Mouse (Mus musculus) CH12.LX (cell line): ENCODE data around the gene Agfg2. TPM values are rescaled to one million over a fixed set of nuclear protein-coding genes. Genes with fewer than 3 reads are reported as not detected.
"Not testable (repeated sequence)": the region's sequence is repeated elsewhere in the genome, so short reads cannot be mapped to it uniquely, and the experiment has no call there.

Experiments used
- DNase-seq: peaks from one replicate; pipeline ENCODE4 v3.0.0-alpha.2; 2013; ENCODE audit errors: extremely low read depth
- H3K27ac ChIP-seq: 2 replicates; pipeline ENCODE4 v1.5.1; 2012; ENCODE audit warnings: low read depth, mild to moderate bottlenecking, control low read depth, moderate library complexity; ENCODE audit not compliant: insufficient read depth
- H3K27me3 ChIP-seq: replicated peaks from 2 replicates; pipeline ENCODE3; 2012; ENCODE audit warnings: inconsistent platforms
- H3K36me3 ChIP-seq, 2 experiments: replicated peaks in 1 of 2; 2 replicates each; pipeline versions ENCODE3 to v1.6.1; 2012; ENCODE audit warnings: inconsistent platforms in 1 of 2, low read length in 1 of 2, mild to moderate bottlenecking in 1 of 2, mixed read lengths in 1 of 2, moderate library complexity in 1 of 2; ENCODE audit not compliant: control insufficient read depth in 1 of 2, insufficient read depth in 1 of 2
- H3K4me1 ChIP-seq, 2 experiments: 2 replicates each; pipeline ENCODE4 v1.6.1; 2012; ENCODE audit warnings: inconsistent platforms in 1 of 2, moderate library complexity in 1 of 2; ENCODE audit not compliant: insufficient read depth in 2 of 2, control insufficient read depth in 1 of 2
- H3K4me2 ChIP-seq: 2 replicates; pipeline ENCODE4 v1.6.1; 2012; ENCODE audit warnings: low read depth, mild to moderate bottlenecking, control low read depth; ENCODE audit not compliant: poor library complexity, insufficient read depth, severe bottlenecking
- H3K4me3 ChIP-seq, 3 experiments: fragments of 150-350 bp in 1 of 3; sonication (generic) in 1 of 3; replicated peaks in 1 of 3; 2 replicates each; pipeline versions ENCODE3 to v1.5.1; 2011 to 2012; ENCODE audit warnings: low read depth in 2 of 3, low read length in 2 of 3, mild to moderate bottlenecking in 2 of 3, moderate library complexity in 2 of 3, control low read depth in 1 of 3, improper control_type of control experiment in 1 of 3, inconsistent platforms in 1 of 3, mixed read lengths in 1 of 3; ENCODE audit not compliant: poor library complexity in 1 of 3
- H3K79me2 ChIP-seq: replicated peaks from 2 replicates; pipeline ENCODE4 v1.6.1; 2012; ENCODE audit warnings: mild to moderate bottlenecking, moderate library complexity; ENCODE audit not compliant: control insufficient read depth, poor library complexity, insufficient read depth, severe bottlenecking; ENCODE audit errors: extremely low read depth
- H3K9ac ChIP-seq: 2 replicates; pipeline ENCODE4 v1.6.1; 2012; ENCODE audit warnings: low read depth, mild to moderate bottlenecking, control low read depth, moderate library complexity; ENCODE audit not compliant: insufficient read depth
- H3K9me3 ChIP-seq: replicated peaks from 2 replicates; pipeline ENCODE3; 2012; ENCODE audit warnings: low read length, inconsistent platforms, mixed read lengths
- BHLHE40 ChIP-seq: IDR thresholded peaks from 2 replicates; pipeline ENCODE4 v1.6.1; 2011; ENCODE audit warnings: mild to moderate bottlenecking, low read depth, low read length, improper control_type of control experiment
- CHD1 ChIP-seq: IDR thresholded peaks from 2 replicates; pipeline ENCODE4 v1.6.1; 2012; ENCODE audit warnings: low read depth, low read length, improper control_type of control experiment, inconsistent platforms
- CHD2 ChIP-seq: IDR thresholded peaks from 2 replicates; pipeline ENCODE4 v1.6.1; 2011; ENCODE audit warnings: low read length, improper control_type of control experiment
- ELF1 ChIP-seq: IDR thresholded peaks from 2 replicates; pipeline ENCODE4 v1.6.1; 2014; ENCODE audit warnings: low read depth, mild to moderate bottlenecking, inconsistent platforms, low read length, improper control_type of control experiment
- EP300 ChIP-seq: IDR thresholded peaks from 2 replicates; pipeline ENCODE4 v1.6.1; 2011; ENCODE audit warnings: low read length, improper control_type of control experiment
- ETS1 ChIP-seq: conservative IDR thresholded peaks from 2 replicates; pipeline ENCODE4 v1.6.1; 2012; ENCODE audit warnings: low read depth, mild to moderate bottlenecking, inconsistent platforms, low read length, improper control_type of control experiment, moderate library complexity
- GABPA ChIP-seq: IDR thresholded peaks from 2 replicates; pipeline ENCODE4 v1.6.1; 2012; ENCODE audit warnings: low read depth, low read length, improper control_type of control experiment, inconsistent platforms; ENCODE audit not compliant: insufficient replicate concordance
- HCFC1 ChIP-seq: IDR thresholded peaks from 2 replicates; pipeline ENCODE4 v1.6.1; 2012; ENCODE audit warnings: low read depth, mild to moderate bottlenecking, inconsistent platforms, low read length, improper control_type of control experiment
- IRF4 ChIP-seq: IDR thresholded peaks from 2 replicates; pipeline ENCODE4 v1.6.1; 2014; ENCODE audit warnings: low read depth, mild to moderate bottlenecking, inconsistent platforms, low read length, improper control_type of control experiment
- KAT2A ChIP-seq: IDR thresholded peaks from 2 replicates; pipeline ENCODE4 v1.6.1; 2012; ENCODE audit warnings: low read length, improper control_type of control experiment, inconsistent platforms; ENCODE audit not compliant: insufficient replicate concordance
- MEF2A ChIP-seq: IDR thresholded peaks from 2 replicates; pipeline ENCODE4 v1.6.1; 2014; ENCODE audit warnings: low read depth, mild to moderate bottlenecking, inconsistent platforms, low read length, improper control_type of control experiment, borderline replicate concordance
- MXI1 ChIP-seq: IDR thresholded peaks from 2 replicates; pipeline ENCODE4 v1.6.1; 2011; ENCODE audit warnings: mild to moderate bottlenecking, low read depth, low read length, improper control_type of control experiment
- NRF1 ChIP-seq: IDR thresholded peaks from 2 replicates; pipeline ENCODE4 v1.6.1; 2014; ENCODE audit warnings: low read depth, mild to moderate bottlenecking, inconsistent platforms, low read length, improper control_type of control experiment, moderate library complexity
- POLR2A ChIP-seq: IDR thresholded peaks from 2 replicates; pipeline ENCODE4 v1.6.1; 2011; ENCODE audit warnings: low read depth, mild to moderate bottlenecking, improper control_type of control experiment, low read length
- POLR2AphosphoS2 ChIP-seq: IDR thresholded peaks from 2 replicates; pipeline ENCODE4 v1.6.1; 2011; ENCODE audit warnings: low read depth, low read length, improper control_type of control experiment
- RCOR1 ChIP-seq: conservative IDR thresholded peaks from 2 replicates; pipeline ENCODE4 v1.6.1; 2012; ENCODE audit warnings: low read depth, mild to moderate bottlenecking, inconsistent platforms, low read length, improper control_type of control experiment
- TCF12 ChIP-seq: IDR thresholded peaks from 2 replicates; pipeline ENCODE4 v1.6.1; 2014; ENCODE audit warnings: low read depth, mild to moderate bottlenecking, inconsistent platforms, low read length, improper control_type of control experiment
- ZMIZ1 ChIP-seq: IDR thresholded peaks from 2 replicates; pipeline ENCODE4 v1.6.1; 2012; ENCODE audit warnings: low read depth, mild to moderate bottlenecking, inconsistent platforms, low read length, improper control_type of control experiment
- ZNF384 ChIP-seq: IDR thresholded peaks from 2 replicates; pipeline ENCODE4 v1.6.1; 2012; ENCODE audit warnings: low read depth, low read length, improper control_type of control experiment, inconsistent platforms
- dilution Hi-C: fragments of 300-500 bp; cut with MboI; formaldehyde crosslinking; loops from 2 replicates; pipeline ENCODE4 v1.14.3; 2020; ENCODE audit warnings: low sequenced_read_pairs; ENCODE audit not compliant: extremely low pct_unique_long_range_greater_than_20kb, extremely low pct_ligation_motif_present
- in situ Hi-C: fragments of 300-500 bp; cut with MboI; formaldehyde crosslinking; loops from 3 replicates; pipeline ENCODE4 v1.14.3; 2019; ENCODE audit warnings: low sequenced_read_pairs, low pct_ligation_motif_present, low pct_unique_long_range_greater_than_20kb, mixed read lengths
- polyA plus RNA-seq: library from polyadenylated mRNA; unstranded; fragments of >175 nt; gene quantifications from 2 replicates; pipeline ENCODE4 v1.2.1, GENCODE M21; 2012; ENCODE audit warnings: low read depth; ENCODE audit not compliant: insufficient read length
- total RNA-seq, 2 experiments: library from RNA; depleted of rRNA; stranded (reverse); fragments of 300-350 nt in 1 of 2; fragments of >200 nt in 1 of 2; gene quantifications; 2 replicates each; pipeline ENCODE4 v1.2.3; 2012 to 2014

Gene Agfg2
- total and polyA plus RNA-seq, 3 experiments: 8.7 to 16.7 (median 13.4) TPM

GRCm38 (mm10) chr5:137723840-137724239 is 39.3 kb upstream of the Agfg2 start:
- H3K79me2 ChIP-seq: no peaks in the 10 kb centered on the region
- H3K4me3 ChIP-seq: no peak overlapping the region
- no peaks in the 10 kb centered on the region for H3K36me3 ChIP-seq
- in situ Hi-C loops: no loop called here
- no peak overlapping the region for H3K27ac ChIP-seq
- dilution Hi-C loops: no loop called here
- H3K4me1 ChIP-seq: peaks cover 16 to 38% of the 10 kb centered on the region in 2 experiments
- 0 out of 2 replicates have a peak overlapping the region, but pooled peaks have one; percentile 10 for H3K4me2 ChIP-seq
- no peaks in the 10 kb centered on the region for H3K27me3 ChIP-seq
- no peaks in the 10 kb centered on the region for H3K9me3 ChIP-seq
- no peak for DNase-seq
- TF ChIP-seq BHLHE40: peak; percentile 75
- TF ChIP-seq TCF12: no peak
- no peak for TF ChIP-seq ZMIZ1
- TF ChIP-seq IRF4: peak; percentile 57; the same call in 1 of the 2 replicates
- no peak for TF ChIP-seq MXI1
- no peak for TF ChIP-seq MEF2A
- peak; percentile 76 for TF ChIP-seq ZNF384
- TF ChIP-seq POLR2AphosphoS2: no peak
- no peak for TF ChIP-seq POLR2A
- no peak for TF ChIP-seq NRF1
- 0 out of 2 replicates have a peak, but pooled peaks have one; percentile 5 for TF ChIP-seq ETS1
- no peak for TF ChIP-seq CHD1
- TF ChIP-seq RCOR1: no peak
- no peak for TF ChIP-seq HCFC1
- TF ChIP-seq KAT2A: no peak
- no peak for TF ChIP-seq GABPA
- TF ChIP-seq EP300: peak; percentile 87
- H3K9ac ChIP-seq: no peak overlapping the region

DNA sequence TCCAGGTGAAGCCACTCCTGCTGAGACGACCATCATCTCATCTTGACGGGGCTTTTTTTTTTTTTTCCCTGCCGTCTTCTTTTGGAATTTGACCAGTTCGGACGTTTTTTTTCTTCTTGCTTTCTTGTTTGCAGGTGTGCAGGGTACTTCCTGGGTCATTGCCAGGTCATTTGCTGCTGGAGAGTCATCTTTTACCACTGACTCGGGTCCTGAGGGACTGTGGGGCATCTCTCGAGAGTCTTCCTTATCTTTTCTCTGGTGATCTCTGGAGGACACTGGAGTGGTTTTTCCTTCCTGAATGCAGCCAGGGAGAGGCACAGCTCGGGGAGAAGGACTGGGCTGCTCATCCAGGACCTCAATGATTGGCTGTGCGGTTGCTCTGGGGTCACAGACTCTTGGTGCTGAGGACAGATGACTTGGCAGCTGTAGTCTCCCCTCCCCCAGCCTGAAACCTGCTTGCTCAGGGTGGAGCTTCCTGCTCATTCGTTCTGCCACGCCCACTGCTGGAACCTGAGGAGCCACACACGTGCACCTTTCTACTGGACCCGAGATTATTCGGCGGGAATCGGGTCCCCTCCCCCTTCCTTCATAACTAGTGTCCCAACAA is 36.1 kb upstream of the Agfg2 start:
- H3K27me3 ChIP-seq, H3K36me3 ChIP-seq, dilution Hi-C loops, H3K9me3 ChIP-seq, in situ Hi-C loops, H3K79me2 ChIP-seq: not testable (repeated sequence)
- peaks cover 16 to 69% of the 10 kb centered on the region in 2 experiments for H3K4me1 ChIP-seq
- peak; percentile 27; the same call in 1 of the 2 replicates for TF ChIP-seq TCF12
- TF ChIP-seq POLR2A: peak; percentile 34
- peak; percentile 80 for TF ChIP-seq ZNF384
- 0 out of 2 replicates have a peak, but pooled peaks have one; percentile 39 for TF ChIP-seq CHD2
- TF ChIP-seq ELF1: peak; percentile 67; the same call in 1 of the 2 replicates
- peak overlapping the region; percentile 56; the same call in 1 of the 2 replicates for H3K27ac ChIP-seq
- H3K4me2 ChIP-seq: peak overlapping the region; percentile 93
- peak overlapping the region in 2 of 3 experiments; percentile 20 to 44 for H3K4me3 ChIP-seq
- H3K9ac ChIP-seq: peak overlapping the region; percentile 35; the same call in 1 of the 2 replicates
- peak; percentile 79 for DNase-seq
